Mouse (Mus musculus) heart, embryonic 13.5 days (tissue): Measurements from ENCODE around the gene Cacng6. TPM values are rescaled to one million over a fixed set of nuclear protein-coding genes. Genes with fewer than 3 reads are reported as not detected.

Experiments used
- ATAC-seq: fragments of 200-750 bp; cut with Nextera tagmentation; 2 replicates; pipeline ENCODE4 v1.8.0; 2017; ENCODE audit warnings: moderate TSS enrichment; ENCODE audit not compliant: insufficient number of reproducible peaks, low FRiP score, low TSS enrichment; ENCODE audit errors: extremely low read depth
- H3K27ac ChIP-seq: fragments of 300-500 bp; sonication (generic); replicated peaks from 2 replicates; pipeline ENCODE4 v1.5.1; 2015; ENCODE audit warnings: moderate library complexity, mild to moderate bottlenecking, inconsistent platforms
- H3K27me3 ChIP-seq: fragments of 300-500 bp; sonication (generic); replicated peaks from 2 replicates; pipeline ENCODE4 v1.6.1; 2015; ENCODE audit warnings: mild to moderate bottlenecking, inconsistent platforms
- H3K36me3 ChIP-seq: fragments of 300-500 bp; sonication (generic); 2 replicates; pipeline ENCODE4 v1.6.1; 2015; ENCODE audit warnings: mild to moderate bottlenecking, inconsistent platforms
- H3K4me1 ChIP-seq: fragments of 300-500 bp; sonication (generic); 2 replicates; pipeline ENCODE4 v1.6.1; 2015; ENCODE audit warnings: inconsistent platforms
- H3K4me2 ChIP-seq: fragments of 300-500 bp; sonication (generic); 2 replicates; pipeline ENCODE4 v1.6.1; 2015; ENCODE audit warnings: inconsistent platforms, mild to moderate bottlenecking, moderate library complexity
- H3K4me3 ChIP-seq: fragments of 300-500 bp; sonication (generic); 2 replicates; pipeline ENCODE4 v1.5.1; 2015; ENCODE audit warnings: moderate library complexity, mild to moderate bottlenecking, inconsistent platforms
- H3K9ac ChIP-seq: fragments of 300-500 bp; sonication (generic); 2 replicates; pipeline ENCODE4 v1.6.1; 2015; ENCODE audit warnings: inconsistent platforms, mild to moderate bottlenecking, moderate library complexity
- H3K9me3 ChIP-seq: fragments of 300-500 bp; sonication (generic); 2 replicates; pipeline ENCODE4 v1.6.1; 2016; ENCODE audit warnings: inconsistent platforms
- WGBS: fragments of 180-500 bp; shearing (Covaris S2); methylation state at CpG from one replicate; pipeline ENCODE4 v1.1.7; 2015; ENCODE audit warnings: mixed read lengths; 5-methylcytosine and 5-hydroxymethylcytosine counted together
- polyA plus RNA-seq: library from polyadenylated mRNA; unstranded; fragments of >200 nt; fragmentation: Nextera tagmentation; extraction: Ambion mirVana; gene quantifications from 2 replicates; pipeline ENCODE4 v1.2.1, GENCODE M21; 2015

Cacng6 gene
- polyA plus RNA-seq, 1 experiment from 2014 or later = 16.8 TPM

DNA sequence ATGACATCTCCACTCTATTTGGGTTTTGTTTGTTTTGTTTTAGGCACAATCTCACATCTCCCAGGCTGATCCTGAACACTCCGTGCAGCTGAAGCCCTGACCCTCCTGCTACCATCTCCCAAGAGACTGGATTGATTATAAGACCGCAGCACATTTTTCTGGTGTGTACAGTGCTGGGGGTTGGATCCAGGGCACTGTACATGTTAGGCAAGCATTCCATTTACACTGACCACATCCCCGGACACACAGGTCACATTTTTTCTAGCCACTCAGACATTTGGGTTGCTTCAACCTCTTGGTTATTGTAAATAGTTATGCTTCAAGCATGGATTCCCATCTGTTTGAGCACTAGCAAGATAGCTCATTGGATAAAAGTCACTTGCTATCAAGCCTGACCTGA, 22.6 kb downstream of the Cacng6 start:
- H3K36me3 ChIP-seq = no peaks in the 10 kb centered on the region
- no peaks in the 10 kb centered on the region for H3K9me3 ChIP-seq
- 65% methylated on average over 3 of the region's 3 CpGs for WGBS
- peaks cover 20% of the 10 kb centered on the region for H3K27me3 ChIP-seq
- peaks cover 3% of the 10 kb centered on the region; the same call in 1 of the 2 replicates for H3K4me1 ChIP-seq
- H3K4me3 ChIP-seq = no peak overlapping the region
- no peak for ATAC-seq
- H3K4me2 ChIP-seq = no peak overlapping the region
- H3K27ac ChIP-seq = no peak overlapping the region
- H3K9ac ChIP-seq = no peak overlapping the region

DNA sequence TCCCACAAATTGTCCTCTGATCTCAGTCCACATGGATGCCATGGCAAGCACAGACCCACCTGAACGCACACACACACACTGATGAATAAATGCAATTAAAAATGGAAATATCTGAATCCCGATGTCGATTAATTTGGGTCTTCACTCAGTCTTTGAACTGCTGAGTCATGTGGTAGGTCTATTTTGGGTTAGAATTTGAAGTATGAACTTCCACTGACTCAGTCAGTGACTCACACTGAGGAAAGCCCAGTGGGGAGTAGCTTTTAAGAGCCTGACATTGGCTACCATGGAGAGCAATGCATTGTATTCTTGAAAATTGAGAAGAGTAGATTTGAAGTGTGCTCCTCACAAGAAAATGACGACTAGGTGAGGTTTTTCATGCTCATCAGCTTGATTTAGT, 23.0 kb downstream of the Cacng6 start:
- H3K36me3 ChIP-seq = no peaks in the 10 kb centered on the region
- H3K4me2 ChIP-seq = no peak overlapping the region
- H3K4me3 ChIP-seq = no peak overlapping the region
- 82% methylated on average over 4 of the region's 4 CpGs for WGBS
- peaks cover 24% of the 10 kb centered on the region for H3K27me3 ChIP-seq
- peaks cover 3% of the 10 kb centered on the region; the same call in 1 of the 2 replicates for H3K4me1 ChIP-seq
- ATAC-seq = no peak
- no peaks in the 10 kb centered on the region for H3K9me3 ChIP-seq
- no peak overlapping the region for H3K27ac ChIP-seq
- H3K9ac ChIP-seq = no peak overlapping the region

DNA sequence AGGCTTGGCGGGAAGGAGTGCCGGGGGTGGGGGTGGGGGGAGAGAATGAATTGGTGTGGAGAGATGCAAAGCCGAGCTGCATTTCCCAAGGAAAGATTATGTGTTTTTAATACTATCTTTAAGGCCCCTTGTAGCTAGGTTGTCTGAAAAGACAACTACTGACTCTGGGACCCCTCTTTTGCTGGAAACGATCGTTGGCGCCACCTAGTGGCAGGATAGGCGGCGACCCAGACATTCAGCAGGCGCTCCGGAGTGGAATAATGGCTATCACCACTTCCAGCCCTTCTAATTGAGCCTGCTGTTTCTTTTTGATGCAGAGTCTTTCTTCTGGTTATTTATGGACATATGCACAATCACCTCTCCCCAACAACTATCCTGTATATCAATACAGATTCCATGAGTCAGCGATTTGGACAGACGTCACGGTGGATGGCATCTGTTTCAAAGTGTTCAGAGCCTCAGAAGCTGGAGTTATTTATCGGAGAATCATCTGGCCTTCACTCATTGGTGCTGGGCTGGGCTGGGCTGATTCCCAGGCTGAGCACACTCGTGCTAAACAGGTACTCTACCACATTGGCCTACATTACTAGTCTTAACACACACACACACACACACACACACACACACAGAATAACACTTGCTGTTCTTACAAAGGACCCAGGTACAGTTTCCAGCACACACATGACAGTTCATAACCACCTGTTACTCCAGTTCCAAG, 24.9 kb downstream of the Cacng6 start:
- H3K36me3 ChIP-seq = no peaks in the 10 kb centered on the region
- no peak overlapping the region for H3K4me3 ChIP-seq
- H3K9ac ChIP-seq = no peak overlapping the region
- H3K9me3 ChIP-seq = no peaks in the 10 kb centered on the region
- WGBS = 22% methylated on average over 15 of the region's 15 CpGs
- H3K27me3 ChIP-seq = peaks cover 34% of the 10 kb centered on the region
- no peak for ATAC-seq
- H3K4me1 ChIP-seq = no peaks in the 10 kb centered on the region
- peak overlapping the region; percentile 21; the same call in 1 of the 2 replicates for H3K4me2 ChIP-seq
- H3K27ac ChIP-seq = no peak overlapping the region

DNA sequence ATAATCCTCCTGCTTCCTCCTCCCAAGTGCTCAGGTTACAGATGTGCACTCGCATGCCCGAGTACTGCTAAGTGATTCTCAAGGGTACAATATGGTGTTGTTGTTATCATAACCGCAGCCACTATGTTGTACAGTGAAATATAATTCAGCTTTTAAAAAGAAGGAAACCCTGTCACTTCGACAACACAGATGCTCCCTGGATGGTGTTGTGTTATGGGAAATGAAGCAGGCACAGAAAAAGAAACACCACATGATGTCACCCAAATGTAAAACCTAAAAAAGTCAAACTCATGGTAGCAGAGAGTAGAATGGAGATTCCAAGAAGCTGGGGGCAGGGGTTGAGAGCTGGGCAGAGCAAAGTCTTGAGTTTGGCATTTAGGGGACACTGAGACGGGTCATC, 26.7 kb downstream of the Cacng6 start:
- H3K9ac ChIP-seq = no peak overlapping the region
- WGBS = 56% methylated on average over 5 of the region's 5 CpGs

DNA sequence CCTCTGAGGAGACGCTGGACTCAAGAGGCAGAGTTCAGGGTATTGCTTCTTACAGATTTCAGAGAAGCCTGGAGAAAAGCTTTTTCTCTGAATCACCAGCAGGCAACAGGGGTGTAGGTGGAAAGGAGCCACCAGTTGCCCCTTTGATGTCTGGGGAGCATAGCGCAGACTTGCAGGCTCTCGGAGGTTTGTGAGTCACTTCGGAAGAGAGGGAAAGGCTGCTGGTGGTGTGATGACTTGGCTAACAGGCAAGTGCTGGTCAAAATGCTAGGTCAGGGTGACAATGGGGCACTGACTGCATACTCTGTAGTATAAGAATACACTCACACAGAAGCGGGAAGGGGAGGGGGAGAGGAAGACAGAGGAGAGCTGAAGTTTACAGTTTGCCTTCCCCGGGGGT, 27.2 kb downstream of the Cacng6 start:
- peaks cover 34% of the 10 kb centered on the region for H3K27me3 ChIP-seq
- WGBS = 27% methylated on average over 6 of the region's 6 CpGs
- H3K4me1 ChIP-seq = no peaks in the 10 kb centered on the region
- no peak overlapping the region for H3K4me2 ChIP-seq
- no peaks in the 10 kb centered on the region for H3K9me3 ChIP-seq
- no peak overlapping the region for H3K27ac ChIP-seq
- H3K9ac ChIP-seq = no peak overlapping the region
- no peak overlapping the region for H3K4me3 ChIP-seq
- H3K36me3 ChIP-seq = no peaks in the 10 kb centered on the region
- ATAC-seq = no peak

More for the DNA sequence above, 26.7 kb downstream of the Cacng6 start:
- no peaks in the 10 kb centered on the region for H3K36me3 ChIP-seq
- no peaks in the 10 kb centered on the region for H3K9me3 ChIP-seq
- H3K4me2 ChIP-seq = no peak overlapping the region
- H3K27me3 ChIP-seq = peaks cover 34% of the 10 kb centered on the region
- H3K4me1 ChIP-seq = no peaks in the 10 kb centered on the region
- no peak for ATAC-seq
- H3K27ac ChIP-seq = no peak overlapping the region
- H3K4me3 ChIP-seq = no peak overlapping the region

DNA sequence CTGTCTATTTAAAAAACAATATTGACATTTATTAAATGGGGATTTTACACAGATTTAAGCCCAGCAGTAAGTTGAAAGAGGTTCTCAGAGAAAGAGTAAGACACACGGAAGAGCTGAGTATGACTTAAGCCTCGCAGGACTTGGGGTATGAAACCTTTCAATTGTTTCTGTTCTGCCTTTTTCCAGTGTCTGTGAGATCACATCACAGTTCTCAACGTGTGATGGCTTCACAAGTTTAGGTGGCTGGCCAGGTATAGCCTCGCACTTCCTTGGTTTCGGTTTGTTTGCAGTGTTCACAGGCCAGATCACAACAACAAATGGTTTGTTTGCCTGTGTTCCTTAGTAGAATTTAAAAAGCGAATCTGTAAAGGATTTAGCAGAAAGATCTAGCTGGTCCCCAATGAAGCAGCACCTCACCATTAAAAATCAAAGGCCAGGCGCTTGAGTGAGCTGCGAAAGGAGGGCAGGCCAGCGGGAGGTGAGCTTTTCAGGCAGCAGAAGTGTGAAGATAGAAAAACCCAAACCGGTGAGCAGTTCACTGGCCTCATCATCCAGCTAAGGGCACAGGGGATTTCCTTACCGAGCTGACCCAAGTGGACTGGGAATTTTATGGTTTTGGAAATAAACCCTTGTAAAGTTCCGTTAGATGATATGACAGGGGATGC, 29.0 kb downstream of the Cacng6 start:
- Histone ChIP-seq H3K36me3 (no peaks in the 10 kb centered on the region), H3K9ac (no peak overlapping the region), H3K4me2 (no peak overlapping the region), H3K27ac (no peak overlapping the region), H3K4me1 (no peaks in the 10 kb centered on the region), H3K27me3 (peaks cover 34% of the 10 kb centered on the region), H3K9me3 (no peaks in the 10 kb centered on the region), H3K4me3 (no peak overlapping the region)
- 37% methylated on average over 12 of the region's 12 CpGs for WGBS
- no peak for ATAC-seq

DNA sequence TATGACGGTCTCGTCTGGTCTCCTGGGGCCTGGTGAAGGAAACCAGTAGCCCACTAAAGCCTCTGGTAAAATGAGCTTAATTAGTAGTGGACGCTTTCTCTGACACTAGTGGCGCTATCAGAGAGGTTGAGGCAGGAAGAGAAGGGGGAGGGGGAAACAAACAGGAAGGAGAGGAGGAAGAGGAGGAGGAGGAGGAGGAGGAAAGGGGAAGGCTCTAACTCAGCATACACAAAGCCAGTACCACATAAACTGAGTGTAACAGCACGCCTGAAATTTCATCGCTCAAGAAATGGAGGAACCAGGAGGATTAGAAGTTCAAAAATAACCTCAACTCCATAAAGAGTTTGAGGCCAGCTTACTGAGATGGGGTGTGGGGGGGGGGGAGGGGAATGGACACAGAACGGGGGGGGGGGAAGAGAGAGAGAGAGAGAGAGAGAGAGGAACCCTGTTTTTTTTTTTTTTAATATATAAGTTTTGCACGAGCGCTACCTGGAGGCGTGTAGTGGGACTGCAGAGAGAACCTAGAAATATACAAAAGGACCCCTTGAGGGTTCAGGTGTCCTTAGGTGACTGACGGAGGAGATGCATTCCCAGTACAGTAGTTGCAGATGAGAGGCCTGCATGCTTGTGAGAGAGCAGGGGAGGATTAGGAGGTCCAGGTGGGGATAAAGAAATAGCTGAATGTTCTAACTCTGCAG, 29.6 kb downstream of the Cacng6 start:
- H3K4me3 ChIP-seq = no peak overlapping the region
- H3K36me3 ChIP-seq = no peaks in the 10 kb centered on the region
- H3K27ac ChIP-seq = no peak overlapping the region
- H3K4me2 ChIP-seq = no peak overlapping the region
- 45% methylated on average over 11 of the region's 11 CpGs for WGBS
- H3K27me3 ChIP-seq = peaks cover 34% of the 10 kb centered on the region
- no peak overlapping the region for H3K9ac ChIP-seq
- no peaks in the 10 kb centered on the region for H3K4me1 ChIP-seq
- no peak for ATAC-seq
- H3K9me3 ChIP-seq = no peaks in the 10 kb centered on the region

DNA sequence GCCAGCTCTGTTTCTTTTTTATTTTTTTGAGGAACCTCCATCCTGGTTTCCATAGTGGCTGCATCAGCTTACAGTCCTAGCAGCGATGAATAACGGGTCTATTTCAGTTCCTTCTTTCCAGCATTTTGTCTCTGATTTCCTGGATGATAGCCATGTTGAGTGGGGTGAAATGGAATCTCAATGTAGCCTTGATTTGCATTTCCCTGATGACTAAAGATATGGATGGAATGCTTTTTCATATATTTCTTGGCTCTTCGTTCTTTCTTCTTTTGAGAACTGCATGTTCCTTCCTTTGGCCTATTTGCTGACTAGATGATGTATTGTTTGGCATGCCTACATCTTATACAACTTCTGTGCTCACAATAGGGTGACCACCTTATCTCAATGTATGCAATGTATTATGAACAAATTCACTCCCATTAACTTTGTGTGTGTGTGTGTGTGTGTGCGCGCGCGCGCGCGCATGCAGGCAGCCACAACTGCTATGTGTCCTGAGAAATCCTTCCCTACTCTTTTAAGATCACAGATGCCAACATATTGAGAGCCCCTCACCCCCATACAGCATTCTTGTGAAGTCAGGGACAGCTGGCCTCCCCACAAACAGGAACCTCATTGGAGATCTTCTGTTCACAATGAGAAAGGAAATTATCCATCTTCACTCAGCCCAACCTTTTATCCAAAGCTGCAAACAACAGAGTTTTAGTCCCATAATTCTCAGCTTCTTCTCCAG, 33.3 kb downstream of the Cacng6 start:
- ATAC-seq = no peak
- H3K4me2 ChIP-seq = no peak overlapping the region
- H3K36me3 ChIP-seq = no peaks in the 10 kb centered on the region
- no peak overlapping the region for H3K9ac ChIP-seq
- 91% methylated on average over 10 of the region's 10 CpGs for WGBS
- no peaks in the 10 kb centered on the region for H3K9me3 ChIP-seq
- H3K27me3 ChIP-seq = 0 out of 2 replicates have a peak, but pooled peaks cover 7% of the 10 kb centered on the region
- no peak overlapping the region for H3K27ac ChIP-seq
- H3K4me3 ChIP-seq = no peak overlapping the region
- H3K4me1 ChIP-seq = no peaks in the 10 kb centered on the region

DNA sequence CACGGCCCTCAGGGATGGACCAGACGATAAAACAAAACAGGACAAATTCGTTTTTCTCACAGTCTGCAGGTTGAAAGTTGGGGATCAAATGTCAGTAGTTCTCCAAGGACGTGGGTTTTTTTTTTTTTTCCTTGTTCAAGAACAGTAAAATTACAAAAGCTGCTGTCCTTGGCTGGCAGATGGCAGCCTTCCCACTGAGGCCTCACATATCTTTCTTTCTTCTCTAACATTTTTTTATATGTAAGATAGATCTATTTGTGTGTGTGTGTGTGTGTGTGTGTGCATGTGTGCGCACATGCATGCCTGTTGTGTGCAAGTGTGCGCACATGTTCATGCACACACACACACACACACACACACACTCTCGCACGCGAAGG, 33.8 kb downstream of the Cacng6 start:
- no peaks in the 10 kb centered on the region for H3K4me1 ChIP-seq
- no peaks in the 10 kb centered on the region for H3K36me3 ChIP-seq
- 75% methylated on average over 9 of the region's 9 CpGs for WGBS

DNA sequence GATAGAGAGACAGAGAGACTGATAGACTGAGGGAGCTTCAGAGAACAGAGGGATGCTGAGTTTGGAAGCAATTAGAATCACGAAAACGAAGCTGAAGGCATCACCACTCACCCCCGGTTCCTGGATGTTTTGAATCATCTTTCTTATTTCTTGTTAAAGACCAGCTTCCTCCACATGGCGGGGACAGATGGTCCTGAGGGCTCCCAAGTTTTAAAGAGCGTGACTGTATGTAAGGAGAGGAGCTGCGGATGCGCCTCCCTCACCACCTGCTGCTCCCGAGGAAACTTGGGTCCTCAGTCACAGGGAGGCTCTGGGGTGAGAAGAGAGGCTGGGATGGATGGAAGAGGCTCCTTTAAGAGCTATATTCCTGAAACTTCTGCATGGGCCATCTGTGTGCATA, 36.3 kb downstream of the Cacng6 start:
- ATAC-seq = no peak
- WGBS = 77% methylated on average over 8 of the region's 8 CpGs
- Histone ChIP-seq H3K4me2 (no peak overlapping the region), H3K4me1 (no peaks in the 10 kb centered on the region), H3K4me3 (no peak overlapping the region), H3K36me3 (no peaks in the 10 kb centered on the region), H3K9ac (no peak overlapping the region), H3K27ac (no peak overlapping the region), H3K27me3 (no peaks in the 10 kb centered on the region), H3K9me3 (no peaks in the 10 kb centered on the region)

More for the DNA sequence above, 33.8 kb downstream of the Cacng6 start:
- ATAC-seq = no peak
- H3K4me2 ChIP-seq = no peak overlapping the region
- no peak overlapping the region for H3K4me3 ChIP-seq
- no peak overlapping the region for H3K27ac ChIP-seq
- no peak overlapping the region for H3K9ac ChIP-seq
- H3K9me3 ChIP-seq = no peaks in the 10 kb centered on the region
- H3K27me3 ChIP-seq = 0 out of 2 replicates have a peak, but pooled peaks cover 6% of the 10 kb centered on the region

DNA sequence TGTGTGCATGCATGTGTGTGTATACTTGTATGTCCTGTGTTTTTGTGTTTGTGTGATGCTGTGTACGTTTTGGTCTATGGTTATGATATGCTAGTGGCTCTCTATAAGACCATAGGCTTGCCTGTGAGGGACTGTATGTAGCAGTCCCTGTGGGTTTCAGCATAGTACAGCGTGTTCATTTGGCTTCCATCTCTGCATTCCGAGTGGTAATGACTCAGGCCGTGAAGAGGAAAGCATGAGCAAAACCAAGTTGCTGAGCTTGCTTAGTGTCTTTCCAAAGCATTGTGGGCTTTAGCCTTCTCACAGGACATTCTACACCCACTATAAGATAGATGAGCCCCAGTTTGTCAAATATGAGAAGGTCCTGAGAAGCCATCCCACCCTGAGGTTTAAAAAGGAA, 39.3 kb downstream of the Cacng6 start:
- ATAC-seq = no peak
- Histone ChIP-seq H3K9me3 (no peaks in the 10 kb centered on the region), H3K9ac (no peak overlapping the region), H3K27me3 (no peaks in the 10 kb centered on the region), H3K36me3 (no peaks in the 10 kb centered on the region), H3K27ac (no peak overlapping the region), H3K4me2 (no peak overlapping the region), H3K4me1 (no peaks in the 10 kb centered on the region), H3K4me3 (no peak overlapping the region)
- WGBS = 77% methylated on average over 4 of the region's 4 CpGs
